ENCODE assay signal across 9 mouse cellular contexts in genomic region chr14:79617121-79617828, GRCm38 (mm10). TPM values are rescaled to one million over a fixed set of nuclear protein-coding genes. Genes with fewer than 3 reads are reported as not detected.
DNase-seq lines count a peak whose midpoint lies in the region; ATAC-seq and TF ChIP-seq lines count a peak whose summit lies in the region.
"Had no signal": no experiment of that assay in that cellular context is flagged by ENCODE, and none has a peak within 500 bp of the region (broad histone marks: within the 10 kb centered on the region; RNA-seq: fewer than 3 reads in every experiment).

No protein-coding gene starts in this region.

- H3K4me1 ChIP-seq in cerebellum, adult 2 months (ENCODE audit: control insufficient read depth, insufficient read depth, low read length) = no peaks in the 10 kb centered on the region
- H3K4me1 ChIP-seq in liver, adult 2 months (ENCODE audit: control insufficient read depth, insufficient read depth, low read length) = no peaks in the 10 kb centered on the region; the same call in 1 of the 2 replicates
- H3K4me1 ChIP-seq in liver, embryonic 12.5 days = peaks cover 12% of the 10 kb centered on the region
- H3K4me1 ChIP-seq in midbrain, embryonic 15.5 days = no peaks in the 10 kb centered on the region
- H3K4me1 ChIP-seq: embryonic facial prominence, embryonic 15.5 days had no signal

- no peak overlapping the region for H3K4me3 ChIP-seq in cerebellum, adult 2 months (replicated peaks; ENCODE audit: insufficient read depth, low read depth, low read length)
- H3K4me3 ChIP-seq in liver, adult 2 months (ENCODE audit: insufficient read depth, low read depth, low read length) = no peak overlapping the region
- no peak overlapping the region for H3K4me3 ChIP-seq in liver, embryonic 12.5 days
- H3K4me3 ChIP-seq in midbrain, embryonic 15.5 days = no peak overlapping the region
- H3K4me3 ChIP-seq: embryonic facial prominence, embryonic 15.5 days had no signal

- DNase-seq in cerebellum, postnatal 25 days = peak; percentile 7 to 8
- DNase-seq in cerebellum, adult 2 months = no peak
- peak; percentile 30 for DNase-seq in liver, adult 2 months (ENCODE audit: extremely low read depth, low read depth, low spot score)
- peak; percentile 5 for DNase-seq in embryo, embryonic 9.5 days (ENCODE audit: extremely low spot score)
- no peak for DNase-seq in adrenal gland, postnatal 25 days

- TF ChIP-seq POLR2A in cerebellum, adult 2 months (IDR thresholded peaks at IDR 0.05; ENCODE audit: borderline replicate concordance, insufficient read depth, low read length) = no peak
- TF ChIP-seq POLR2A in liver, adult 2 months (IDR thresholded peaks at IDR 0.05; ENCODE audit: extremely low read depth, insufficient read depth, low read length) = no peak

- no peaks in the 10 kb centered on the region for H3K79me2 ChIP-seq in liver, adult 2 months (ENCODE audit: control insufficient read depth, insufficient read depth, low read length)

- H3K9me3 ChIP-seq in liver, embryonic 12.5 days (replicated peaks) = no peaks in the 10 kb centered on the region
- H3K9me3 ChIP-seq in midbrain, embryonic 15.5 days = no peaks in the 10 kb centered on the region
- H3K9me3 ChIP-seq: embryonic facial prominence, embryonic 15.5 days had no signal

- 53% methylated on average over 8 of the region's 8 CpGs for WGBS in cerebellum, adult 2 months
- 73% methylated on average over 8 of the region's 8 CpGs for WGBS in liver, adult 2 months
- 77% methylated on average over 8 of the region's 8 CpGs for WGBS in liver, embryonic 12.5 days (ENCODE audit: insufficient replicate concordance)
- WGBS in midbrain, embryonic 15.5 days = 76% methylated on average over 8 of the region's 8 CpGs

- no peak for TF ChIP-seq CTCF in cerebellum, adult 2 months (IDR thresholded peaks at IDR 0.05; ENCODE audit: borderline replicate concordance, insufficient read depth, low read depth, low read length)
- peak; percentile 28; the same call in 1 of the 2 replicates for TF ChIP-seq CTCF in liver, adult 2 months (IDR thresholded peaks at IDR 0.05; ENCODE audit: low read depth, low read length)

- H3K27me3 ChIP-seq in cerebellum, adult 2 months (ENCODE audit: control insufficient read depth, insufficient read depth, low read length) = no peaks in the 10 kb centered on the region
- no peaks in the 10 kb centered on the region for H3K27me3 ChIP-seq in liver, adult 2 months (ENCODE audit: control insufficient read depth, insufficient read depth, low read length)
- H3K27me3 ChIP-seq in liver, embryonic 12.5 days (replicated peaks) = no peaks in the 10 kb centered on the region
- H3K27me3 ChIP-seq in midbrain, embryonic 15.5 days (replicated peaks) = no peaks in the 10 kb centered on the region
- H3K27me3 ChIP-seq: embryonic facial prominence, embryonic 15.5 days had no signal

- H3K36me3 ChIP-seq in liver, adult 2 months (ENCODE audit: control insufficient read depth, insufficient read depth, low read length) = peaks cover 41% of the 10 kb centered on the region
- peaks cover 77% of the 10 kb centered on the region for H3K36me3 ChIP-seq in liver, embryonic 12.5 days
- H3K36me3 ChIP-seq in midbrain, embryonic 15.5 days (replicated peaks) = peaks cover 22% of the 10 kb centered on the region; the same call in 1 of the 2 replicates

- ATAC-seq in liver, embryonic 12.5 days = no peak
- peak; percentile 77 for ATAC-seq in midbrain, embryonic 15.5 days (replicated peaks)
- ATAC-seq in inflammation-experienced regulatory T-cells, adult 6 months = no peak

- H3K4me2 ChIP-seq in liver, embryonic 12.5 days = no peak overlapping the region
- no peak overlapping the region for H3K4me2 ChIP-seq in midbrain, embryonic 15.5 days
- H3K4me2 ChIP-seq: embryonic facial prominence, embryonic 15.5 days had no signal

- H3K27ac ChIP-seq in cerebellum, adult 2 months (ENCODE audit: insufficient read depth, low read length) = no peak overlapping the region
- no peak overlapping the region for H3K27ac ChIP-seq in liver, adult 2 months (replicated peaks; ENCODE audit: insufficient read depth, low read depth, low read length)
- no peak overlapping the region for H3K27ac ChIP-seq in liver, embryonic 12.5 days
- no peak overlapping the region for H3K27ac ChIP-seq in midbrain, embryonic 15.5 days
- H3K27ac ChIP-seq: embryonic facial prominence, embryonic 15.5 days had no signal

- H3K9ac ChIP-seq in liver, adult 2 months (ENCODE audit: low read depth, low read length) = no peak overlapping the region
- H3K9ac ChIP-seq in liver, embryonic 12.5 days = no peak overlapping the region
- no peak overlapping the region for H3K9ac ChIP-seq in midbrain, embryonic 15.5 days
- H3K9ac ChIP-seq: embryonic facial prominence, embryonic 15.5 days had no signal

RNA-seq across cellular contexts. Expression of gene Sugt1, which starts 29.8 kb away (rescaled TPM):
- 40.3 and 41.0 TPM in 2 replicates for polyA plus RNA-seq in cerebellum, adult 2 months (2012; rRNA removed)
- 25.6 and 30.0 TPM in 2 replicates for total RNA-seq in liver, adult 2 months (2014; rRNA removed)
- polyA plus RNA-seq in liver, adult 2 months (2012; rRNA removed) = 3.3 and 3.4 TPM in 2 replicates
- polyA plus RNA-seq in liver, embryonic 12.5 days (2016; fragmentation: Nextera tagmentation; extraction: Ambion mirVana) = 57.7 and 63.2 TPM in 2 replicates
- 100 and 108 TPM in 2 replicates for polyA plus RNA-seq in midbrain, embryonic 15.5 days (2015; fragmentation: Nextera tagmentation; extraction: Ambion mirVana)
- 156 and 173 TPM in 2 replicates for total RNA-seq in adrenal gland, postnatal 25 days (2021)
- polyA plus RNA-seq in inflammation-experienced regulatory T-cells, adult 6 months (2017; shearing (Covaris generic)) = 100 to 1,000 TPM; 131 to 226 (median 153) TPM

RNA-seq across cellular contexts. Expression of gene Cnmd, which starts 44.7 kb away (rescaled TPM):
- 3.8 and 3.9 TPM in 2 replicates for polyA plus RNA-seq in cerebellum, adult 2 months (2012; rRNA removed)
- total RNA-seq in liver, adult 2 months (2014; rRNA removed) = 10.3 and 35.8 TPM in 2 replicates
- 3.4 and 5.9 TPM in 2 replicates for polyA plus RNA-seq in liver, adult 2 months (2012; rRNA removed)
- polyA plus RNA-seq in liver, embryonic 12.5 days (2016; fragmentation: Nextera tagmentation; extraction: Ambion mirVana) = not detected in 2 replicates
- 1.9 and 2.1 TPM in 2 replicates for polyA plus RNA-seq in midbrain, embryonic 15.5 days (2015; fragmentation: Nextera tagmentation; extraction: Ambion mirVana)
- total RNA-seq in adrenal gland, postnatal 25 days (2021) = 0.88 and 0.90 TPM in 2 replicates
- polyA plus RNA-seq in inflammation-experienced regulatory T-cells, adult 6 months (2017; shearing (Covaris generic)) = not detected

Comparison
In these comparisons a context has a peak if more than half of its experiments do, and no peak if none do; other contexts are left out.
1. DNase-seq: peak in cerebellum, postnatal 25 days (2 of 2), liver, adult 2 months (single experiment) and embryo, embryonic 9.5 days (single experiment); none in cerebellum, adult 2 months (0 of 2) and adrenal gland, postnatal 25 days (single experiment).